Mouse (Mus musculus) lung, adult 2 months (tissue): ENCODE results near the gene Rbm28. TPM values are rescaled to one million over a fixed set of nuclear protein-coding genes. Genes with fewer than 3 reads are reported as not detected.

Source experiments
- DNase-seq: peaks from one replicate; pipeline ENCODE4 v3.0.0; 2022
- H3K4me1 ChIP-seq: fragments of 200-500 bp; 2 replicates; pipeline ENCODE4 v1.6.1; 2011; ENCODE audit warnings: low read length; ENCODE audit not compliant: control insufficient read depth, insufficient read depth
- H3K4me3 ChIP-seq: fragments of 200-500 bp; replicated peaks from 2 replicates; pipeline ENCODE3; 2011; ENCODE audit warnings: low read depth, mild to moderate bottlenecking, control low read depth, low read length; ENCODE audit errors: extremely low read depth
- CTCF ChIP-seq: fragments of 200-500 bp; IDR thresholded peaks from 2 replicates; pipeline ENCODE4 v1.5.1; 2011; ENCODE audit warnings: mild to moderate bottlenecking, low read length, control low read depth; ENCODE audit not compliant: insufficient read depth
- POLR2A ChIP-seq: fragments of 200-500 bp; IDR thresholded peaks from 2 replicates; pipeline ENCODE4 v1.6.1; 2011; ENCODE audit warnings: low read depth, mild to moderate bottlenecking, control low read depth, low read length, borderline replicate concordance; ENCODE audit errors: extremely low read depth
- WGBS: fragments of 180-500 bp; shearing (Covaris S2); methylation state at CpG from one replicate; pipeline ENCODE4 v1.1.7; 2018; 5-methylcytosine and 5-hydroxymethylcytosine counted together
- polyA plus RNA-seq: library from polyadenylated mRNA; depleted of rRNA; stranded (reverse); fragments of >200 nt; gene quantifications from 2 replicates; pipeline ENCODE4 v1.2.3, GENCODE M21; 2012

Rbm28 gene
- polyA plus RNA-seq, 1 experiment = 10.8 TPM

DNA sequence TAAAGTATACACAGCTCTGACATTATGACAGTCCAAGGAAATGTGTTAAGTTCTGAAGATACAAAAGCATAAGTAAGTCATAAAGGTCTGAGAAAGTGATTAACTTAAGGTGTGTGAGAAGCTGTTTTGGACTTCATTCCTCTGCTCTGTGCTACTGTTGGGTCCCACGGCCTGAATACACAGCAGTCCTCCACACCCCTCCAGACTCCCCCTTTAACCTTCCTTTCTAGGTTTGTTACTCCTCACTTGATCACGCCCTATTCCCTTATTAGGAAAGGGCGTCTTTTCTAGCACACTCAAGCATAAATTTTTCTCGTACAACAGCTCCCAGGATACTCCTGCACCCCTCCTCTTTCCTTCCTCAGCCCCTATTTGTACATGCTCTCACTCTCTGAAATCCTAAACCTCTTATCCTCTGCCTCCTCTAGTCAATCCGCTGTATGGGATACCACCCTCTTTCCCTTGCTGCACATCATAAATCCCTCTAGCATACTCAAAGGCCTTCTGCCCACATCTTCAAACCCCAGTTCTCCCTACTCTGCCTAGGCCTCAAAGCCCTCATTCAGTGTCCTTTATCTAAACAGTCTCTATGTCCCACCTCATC is 17.3 kb downstream of the Rbm28 start:
- no peak for DNase-seq
- H3K4me1 ChIP-seq = no peaks in the 10 kb centered on the region
- WGBS = 70% methylated on average over 5 of the region's 5 CpGs
- H3K4me3 ChIP-seq = no peak overlapping the region
- TF ChIP-seq CTCF (no peak), POLR2A (no peak)

DNA sequence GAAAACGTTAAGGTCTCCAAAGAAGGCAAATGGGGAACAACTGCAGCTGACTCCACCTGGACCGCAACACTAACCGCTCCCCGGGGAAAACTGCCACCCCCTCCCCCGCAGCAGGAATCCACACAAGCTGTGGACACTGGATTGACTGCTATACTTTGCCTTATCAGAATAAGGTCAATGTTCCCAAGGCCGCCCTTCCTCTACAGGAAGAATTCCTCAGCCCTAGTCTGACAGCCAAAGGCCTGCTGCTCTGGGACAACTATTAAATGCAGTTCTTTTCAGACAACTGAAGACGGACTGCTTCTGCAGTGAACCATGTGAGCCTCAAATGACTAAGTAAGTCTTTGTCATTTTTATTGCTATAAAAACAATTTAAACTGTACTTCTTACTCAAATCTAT is 18.2 kb downstream of the Rbm28 start:
- no peak for DNase-seq

DNA sequence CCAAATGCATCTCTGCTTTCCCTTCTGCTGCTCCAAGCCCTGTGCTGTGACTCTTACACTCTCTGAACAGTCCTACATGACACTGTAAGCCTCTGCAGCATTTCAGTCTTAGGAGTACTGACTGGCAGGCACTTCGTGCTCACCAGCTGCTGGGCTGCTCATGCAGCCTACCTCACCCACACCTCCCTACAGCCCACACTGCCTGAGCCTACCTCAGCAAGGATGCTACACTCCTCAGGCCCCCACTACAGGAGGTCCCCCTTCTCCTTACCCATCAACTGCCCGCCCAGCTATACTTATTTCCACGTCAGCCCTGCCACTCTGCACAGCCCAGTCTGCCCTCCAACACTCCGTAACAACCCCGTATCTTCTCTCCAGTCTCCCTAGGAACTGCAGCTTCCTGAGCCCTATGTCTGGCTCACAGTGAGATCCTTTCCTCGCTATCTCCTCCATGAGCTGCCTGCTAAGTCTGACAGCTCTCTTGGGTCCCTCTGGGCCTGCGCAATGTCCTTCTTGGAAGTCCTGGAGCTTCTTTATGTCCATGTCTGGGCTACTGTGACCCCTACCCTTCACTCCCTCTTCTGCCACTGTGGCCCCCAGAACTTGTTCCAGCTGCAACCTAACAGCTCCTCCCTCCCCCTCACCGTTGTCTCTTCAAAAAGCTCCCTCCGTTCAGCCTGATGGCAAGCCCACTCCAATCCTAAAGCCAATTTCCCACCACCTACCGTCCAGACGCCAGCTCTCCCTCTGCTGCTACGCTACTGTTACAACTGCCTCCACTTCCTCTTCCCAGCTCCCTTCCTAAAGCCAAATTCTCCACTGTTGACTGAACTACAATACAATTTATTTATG is 19.1 kb downstream of the Rbm28 start:
- DNase-seq = no peak
- 65% methylated on average over 12 of the region's 12 CpGs for WGBS
- TF ChIP-seq POLR2A (no peak), CTCF (no peak)

More for the DNA sequence above, 18.2 kb downstream of the Rbm28 start:
- WGBS = 66% methylated on average over 7 of the region's 7 CpGs
- TF ChIP-seq POLR2A (no peak), CTCF (no peak)
- Histone ChIP-seq H3K4me3 (no peak overlapping the region), H3K4me1 (no peaks in the 10 kb centered on the region)

DNA sequence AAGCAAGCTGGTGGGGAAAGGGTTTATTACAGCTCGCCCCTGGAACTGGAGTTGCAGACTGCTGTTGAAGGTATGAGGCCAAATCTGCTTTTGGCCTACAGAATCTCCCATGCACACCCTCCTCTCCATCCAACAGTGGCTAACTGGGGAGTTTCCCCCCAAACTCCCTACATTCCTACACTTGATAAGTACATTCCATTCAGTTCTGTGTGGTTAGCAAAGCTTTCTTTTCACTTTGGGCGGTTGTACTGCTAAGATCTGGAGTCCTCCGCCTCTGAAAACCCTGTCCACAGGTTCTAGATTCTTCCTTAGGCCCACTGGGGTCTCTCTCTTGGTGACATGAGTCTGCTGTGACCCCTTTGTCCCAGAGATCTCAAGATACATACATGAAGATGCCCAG is 19.8 kb downstream of the Rbm28 start:
- 76% methylated on average over 3 of the region's 3 CpGs for WGBS
- H3K4me1 ChIP-seq = no peaks in the 10 kb centered on the region
- DNase-seq = no peak
- TF ChIP-seq CTCF (no peak), POLR2A (no peak)
- H3K4me3 ChIP-seq = no peak overlapping the region

More for the DNA sequence above, 19.1 kb downstream of the Rbm28 start:
- H3K4me1 ChIP-seq = no peaks in the 10 kb centered on the region
- H3K4me3 ChIP-seq = no peak overlapping the region

DNA sequence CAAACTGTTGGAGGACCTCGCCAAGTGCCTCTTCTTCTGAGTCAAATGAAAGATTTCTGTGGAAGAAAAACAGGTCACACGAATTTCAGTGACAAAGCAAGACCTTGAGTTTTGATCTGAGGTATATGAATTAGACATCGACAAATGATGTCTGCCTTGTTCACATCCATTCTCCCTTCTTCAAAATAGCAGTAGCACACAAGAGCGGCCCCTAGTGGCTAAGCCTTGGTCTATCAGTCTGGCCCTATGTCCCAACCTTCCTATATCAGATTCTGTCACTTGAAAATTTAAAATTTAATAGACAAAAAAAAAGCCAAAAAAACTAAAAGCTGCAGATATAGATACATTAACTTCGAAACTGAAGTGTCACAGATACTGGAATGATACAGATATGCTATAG is 21.2 kb downstream of the Rbm28 start:
- 41% methylated on average over 5 of the region's 5 CpGs for WGBS
- no peak for TF ChIP-seq POLR2A
- peak; percentile 55 for TF ChIP-seq CTCF
- DNase-seq = peak; percentile 36
- Histone ChIP-seq H3K4me3 (no peak overlapping the region), H3K4me1 (no peaks in the 10 kb centered on the region)

DNA sequence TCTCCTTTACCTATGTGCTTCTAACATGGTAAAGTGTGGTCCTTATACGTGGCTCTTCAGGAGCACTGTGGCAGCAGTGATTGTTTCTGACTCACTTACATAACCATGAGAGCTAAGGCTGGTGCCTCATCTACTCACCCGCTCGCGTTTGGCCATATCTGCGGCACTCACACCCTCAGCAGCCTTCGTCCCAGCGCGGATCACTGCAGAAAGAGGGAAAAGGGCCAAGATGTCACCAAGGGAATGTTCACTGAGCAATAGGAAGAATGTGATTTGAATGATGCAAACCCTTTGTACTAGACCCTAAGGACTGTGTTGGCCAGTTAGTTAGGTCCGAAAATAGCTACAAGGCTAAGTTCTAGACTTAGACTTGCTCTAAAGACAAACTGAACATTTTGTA is 27.4 kb downstream of the Rbm28 start:
- 92% methylated on average over 9 of the region's 9 CpGs for WGBS
- H3K4me3 ChIP-seq = no peak overlapping the region
- no peak for DNase-seq

DNA sequence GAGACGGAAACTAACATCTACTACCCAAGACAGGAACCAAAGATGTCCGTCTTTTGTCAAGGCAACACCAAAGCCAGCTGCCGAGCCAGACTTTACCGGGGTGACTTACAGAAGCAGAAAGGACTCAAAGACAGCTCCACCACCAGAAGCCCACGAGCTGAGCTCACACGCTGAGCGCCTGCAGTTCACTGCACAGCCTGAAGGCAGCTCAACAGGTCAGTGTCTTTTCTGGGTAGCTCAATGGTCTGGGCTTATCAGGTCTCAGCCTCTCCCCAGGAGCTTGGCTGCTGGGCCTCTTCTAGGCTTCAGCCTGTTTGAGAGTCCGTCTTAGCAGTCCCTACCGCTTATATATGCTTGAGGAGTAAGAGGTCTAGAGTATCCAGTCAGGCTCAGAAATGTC is 31.7 kb downstream of the Rbm28 start:
- no peak for DNase-seq
- TF ChIP-seq CTCF = no peak
- TF ChIP-seq POLR2A = no peak
- Histone ChIP-seq H3K4me1 (no peaks in the 10 kb centered on the region), H3K4me3 (no peak overlapping the region)
- WGBS = 92% methylated on average over 9 of the region's 9 CpGs

More for the DNA sequence above, 27.4 kb downstream of the Rbm28 start:
- H3K4me1 ChIP-seq = no peaks in the 10 kb centered on the region
- no peak for TF ChIP-seq CTCF
- TF ChIP-seq POLR2A = no peak

DNA sequence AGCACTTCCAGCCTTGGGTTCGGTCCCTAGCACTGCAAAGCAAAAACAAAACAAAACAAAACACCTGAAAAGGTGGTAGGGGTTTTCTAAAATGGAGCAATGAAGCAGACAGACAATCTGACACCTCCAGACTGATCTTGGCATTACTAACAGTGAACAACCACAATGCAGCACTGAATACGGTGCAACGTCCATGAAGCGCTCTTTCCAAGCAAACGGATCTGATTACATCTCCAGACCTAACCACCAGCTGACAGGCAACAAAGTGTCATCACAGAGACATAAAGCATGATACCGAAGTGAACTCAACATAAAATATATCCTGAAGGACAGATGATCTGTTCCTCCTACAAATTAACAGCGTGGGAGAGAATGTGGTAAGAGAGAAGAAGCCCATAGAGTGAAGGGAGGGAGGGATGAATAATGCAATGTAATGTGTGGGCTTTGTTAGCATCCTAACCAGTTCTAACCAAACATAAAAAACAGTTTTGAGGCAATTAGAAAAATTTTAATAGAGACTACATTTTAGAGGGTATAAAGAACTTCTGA is 37.9 kb downstream of the Rbm28 start:
- DNase-seq = no peak
- no peaks in the 10 kb centered on the region for H3K4me1 ChIP-seq
- 95% methylated on average over 7 of the region's 7 CpGs for WGBS
- TF ChIP-seq CTCF (no peak), POLR2A (no peak)
- H3K4me3 ChIP-seq = no peak overlapping the region

DNA sequence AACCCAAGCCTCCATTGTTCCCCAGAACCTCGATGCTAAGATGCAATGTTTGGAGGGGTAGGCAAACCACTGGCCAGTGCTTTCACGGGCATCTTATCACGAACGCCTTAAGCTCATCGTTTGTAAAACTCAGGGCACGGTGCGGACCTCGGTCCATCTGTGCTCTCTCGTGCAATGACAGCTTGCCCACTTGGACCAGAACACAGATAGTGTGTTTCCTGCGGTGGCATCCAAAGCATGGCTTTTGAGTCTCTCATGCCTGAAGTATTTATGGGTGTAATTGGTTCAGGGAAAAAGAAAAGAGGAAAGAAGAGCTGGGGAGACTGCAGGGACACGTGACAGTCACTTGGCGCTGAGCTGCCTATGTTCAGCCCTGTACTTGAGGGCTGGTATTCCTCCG is 44.8 kb downstream of the Rbm28 start:
- Histone ChIP-seq H3K4me1 (no peaks in the 10 kb centered on the region), H3K4me3 (no peak overlapping the region)
- no peak for DNase-seq
- 84% methylated on average over 13 of the region's 13 CpGs for WGBS
- no peak for TF ChIP-seq CTCF
- no peak for TF ChIP-seq POLR2A
